Mouse (Mus musculus) MEL (cell line): ENCODE results near the gene Helz. TPM values are rescaled to one million over a fixed set of nuclear protein-coding genes. Genes with fewer than 3 reads are reported as not detected.

ENCODE experiments used
- DNase-seq: peaks from one replicate; pipeline ENCODE4 v3.0.0; 2011; ENCODE audit warnings: low read depth, low spot score
- H3K27ac ChIP-seq: 2 replicates; pipeline ENCODE4 v1.5.1; 2012; ENCODE audit warnings: low read depth, mild to moderate bottlenecking, control low read depth, low read length, moderate library complexity; ENCODE audit not compliant: control insufficient read depth
- H3K27me3 ChIP-seq, 2 experiments: fragments of 150-350 bp in 1 of 2; sonication (generic) in 1 of 2; 2 replicates each; pipeline ENCODE4 v1.6.1; 2012; ENCODE audit warnings: low read length in 2 of 2, mild to moderate bottlenecking in 2 of 2, improper control_type of control experiment in 1 of 2, moderate library complexity in 1 of 2; ENCODE audit not compliant: insufficient read depth in 2 of 2, control insufficient read depth in 1 of 2
- H3K36me3 ChIP-seq, 2 experiments: 2 replicates each; pipeline ENCODE4 v1.6.1; 2012 to 2014; ENCODE audit warnings: low read length in 2 of 2, improper control_type of control experiment in 1 of 2, inconsistent platforms in 1 of 2, mild to moderate bottlenecking in 1 of 2; ENCODE audit not compliant: insufficient read depth in 2 of 2, control insufficient read depth in 1 of 2
- H3K4me1 ChIP-seq, 2 experiments: fragments of 150-350 bp in 1 of 2; sonication (generic) in 1 of 2; 2 replicates each; pipeline ENCODE4 v1.6.1; 2012; ENCODE audit warnings: low read length in 2 of 2, improper control_type of control experiment in 1 of 2, mild to moderate bottlenecking in 1 of 2; ENCODE audit not compliant: insufficient read depth in 2 of 2, control insufficient read depth in 1 of 2
- H3K4me3 ChIP-seq, 2 experiments: fragments of 150-350 bp in 1 of 2; sonication (generic) in 1 of 2; 2 replicates each; pipeline ENCODE4 v1.5.1; 2012; ENCODE audit warnings: low read depth in 2 of 2, low read length in 2 of 2, mild to moderate bottlenecking in 2 of 2, moderate library complexity in 2 of 2, control low read depth in 1 of 2, improper control_type of control experiment in 1 of 2; ENCODE audit not compliant: control insufficient read depth in 1 of 2, insufficient read depth in 1 of 2
- H3K79me2 ChIP-seq: 2 replicates; pipeline ENCODE4 v1.6.1; 2012; ENCODE audit warnings: mild to moderate bottlenecking, low read length, moderate library complexity; ENCODE audit not compliant: control insufficient read depth, poor library complexity, insufficient read depth
- H3K9ac ChIP-seq: 2 replicates; pipeline ENCODE4 v1.6.1; 2012; ENCODE audit warnings: low read depth, mild to moderate bottlenecking, control low read depth, low read length, moderate library complexity; ENCODE audit not compliant: control insufficient read depth, poor library complexity, severe bottlenecking
- H3K9me3 ChIP-seq: fragments of 150-350 bp; sonication (generic); replicated peaks from 2 replicates; pipeline ENCODE4 v1.6.1; 2012; ENCODE audit warnings: mild to moderate bottlenecking, low read length, improper control_type of control experiment, moderate library complexity; ENCODE audit not compliant: insufficient read depth
- CHD1 ChIP-seq: IDR thresholded peaks from 2 replicates; pipeline ENCODE4 v1.6.1; 2012; ENCODE audit warnings: low read depth, mild to moderate bottlenecking, inconsistent platforms, low read length, improper control_type of control experiment
- CHD2 ChIP-seq: IDR thresholded peaks from 2 replicates; pipeline ENCODE4 v1.6.1; 2011; ENCODE audit warnings: low read length, improper control_type of control experiment
- CTCF ChIP-seq, 3 experiments: IDR thresholded peaks in 2 of 3; conservative IDR thresholded peaks in 1 of 3; 2 replicates each; pipeline ENCODE4 v1.5.1; 2011 to 2012; ENCODE audit warnings: low read length in 3 of 3, low read depth in 2 of 3, mild to moderate bottlenecking in 2 of 3, improper control_type of control experiment in 1 of 3, inconsistent platforms in 1 of 3, mixed read lengths in 1 of 3, moderate library complexity in 1 of 3; ENCODE audit not compliant: control insufficient read depth in 1 of 3, insufficient read depth in 1 of 3, poor library complexity in 1 of 3, severe bottlenecking in 1 of 3
- ETS1 ChIP-seq: IDR thresholded peaks from 2 replicates; pipeline ENCODE4 v1.6.1; 2012; ENCODE audit warnings: low read depth, mild to moderate bottlenecking, inconsistent platforms, low read length, improper control_type of control experiment, moderate library complexity
- GABPA ChIP-seq: IDR thresholded peaks from 2 replicates; pipeline ENCODE4 v1.6.1; 2012; ENCODE audit warnings: low read depth, mild to moderate bottlenecking, inconsistent platforms, low read length, improper control_type of control experiment, moderate library complexity
- HCFC1 ChIP-seq: IDR thresholded peaks from 2 replicates; pipeline ENCODE4 v1.6.1; 2012; ENCODE audit warnings: low read depth, mild to moderate bottlenecking, inconsistent platforms, low read length, improper control_type of control experiment, moderate library complexity
- KAT2A ChIP-seq: conservative IDR thresholded peaks from 2 replicates; pipeline ENCODE4 v1.6.1; 2012; ENCODE audit warnings: low read depth, low read length, improper control_type of control experiment, inconsistent platforms
- MAX ChIP-seq: IDR thresholded peaks from 2 replicates; pipeline ENCODE4 v1.6.1; 2011; ENCODE audit warnings: low read length, improper control_type of control experiment
- MAZ ChIP-seq: IDR thresholded peaks from 2 replicates; pipeline ENCODE4 v1.6.1; 2012; ENCODE audit warnings: low read depth, mild to moderate bottlenecking, inconsistent platforms, low read length, improper control_type of control experiment
- MEF2A ChIP-seq: IDR thresholded peaks from 2 replicates; pipeline ENCODE4 v1.6.1; 2014; ENCODE audit warnings: low read depth, mild to moderate bottlenecking, inconsistent platforms, low read length, improper control_type of control experiment; ENCODE audit not compliant: poor library complexity, insufficient replicate concordance, severe bottlenecking; ENCODE audit errors: extremely low read depth
- MXI1 ChIP-seq: IDR thresholded peaks from 2 replicates; pipeline ENCODE4 v1.6.1; 2011; ENCODE audit warnings: mild to moderate bottlenecking, low read depth, low read length, improper control_type of control experiment
- MYC ChIP-seq: IDR thresholded peaks from 2 replicates; pipeline ENCODE4 v1.6.1; 2011; ENCODE audit warnings: low read depth, mild to moderate bottlenecking, low read length, improper control_type of control experiment, moderate library complexity
- NELFE ChIP-seq: IDR thresholded peaks from 2 replicates; pipeline ENCODE4 v1.6.1; 2011; ENCODE audit warnings: low read depth, low read length, improper control_type of control experiment
- NRF1 ChIP-seq: IDR thresholded peaks from 2 replicates; pipeline ENCODE4 v1.6.1; 2014; ENCODE audit warnings: low read depth, mild to moderate bottlenecking, inconsistent platforms, low read length, improper control_type of control experiment, moderate library complexity; ENCODE audit not compliant: poor library complexity, insufficient read depth, severe bottlenecking
- POLR2A ChIP-seq, 2 experiments: IDR thresholded peaks; 2 replicates each; pipeline ENCODE4 v1.6.1; 2011 to 2012; ENCODE audit warnings: low read length in 2 of 2, mild to moderate bottlenecking in 2 of 2, control low read depth in 1 of 2, improper control_type of control experiment in 1 of 2, low read depth in 1 of 2, moderate library complexity in 1 of 2; ENCODE audit not compliant: control insufficient read depth in 1 of 2, insufficient read depth in 1 of 2, poor library complexity in 1 of 2
- POLR2AphosphoS2 ChIP-seq: IDR thresholded peaks from 2 replicates; pipeline ENCODE4 v1.6.1; 2011; ENCODE audit warnings: low read length, improper control_type of control experiment
- RCOR1 ChIP-seq: IDR thresholded peaks from 2 replicates; pipeline ENCODE4 v1.6.1; 2012; ENCODE audit warnings: low read depth, mild to moderate bottlenecking, inconsistent platforms, low read length, improper control_type of control experiment
- SIN3A ChIP-seq: IDR thresholded peaks from 2 replicates; pipeline ENCODE4 v1.6.1; 2012; ENCODE audit warnings: low read length, improper control_type of control experiment, inconsistent platforms
- SMC3 ChIP-seq: IDR thresholded peaks from 2 replicates; pipeline ENCODE4 v1.6.1; 2011; ENCODE audit warnings: low read depth, low read length, improper control_type of control experiment
- TBP ChIP-seq: IDR thresholded peaks from 2 replicates; pipeline ENCODE4 v1.8.0; 2011; ENCODE audit warnings: low read depth, low read length, improper control_type of control experiment
- TCF12 ChIP-seq: IDR thresholded peaks from 2 replicates; pipeline ENCODE4 v1.6.1; 2014; ENCODE audit warnings: low read depth, mild to moderate bottlenecking, inconsistent platforms, low read length, improper control_type of control experiment, moderate library complexity
- UBTF ChIP-seq: IDR thresholded peaks from 2 replicates; pipeline ENCODE4 v1.6.1; 2012; ENCODE audit warnings: low read depth, mild to moderate bottlenecking, inconsistent platforms, low read length, improper control_type of control experiment, moderate library complexity, borderline replicate concordance; ENCODE audit not compliant: insufficient read depth
- USF2 ChIP-seq, 2 experiments: IDR thresholded peaks; 2 replicates each; pipeline ENCODE4 v1.6.1; 2011 to 2012; ENCODE audit warnings: improper control_type of control experiment in 2 of 2, low read length in 2 of 2, borderline replicate concordance in 1 of 2, inconsistent platforms in 1 of 2, low read depth in 1 of 2, mild to moderate bottlenecking in 1 of 2; ENCODE audit not compliant: insufficient read depth in 1 of 2
- ZC3H11A ChIP-seq: IDR thresholded peaks from 2 replicates; pipeline ENCODE4 v1.6.1; 2012; ENCODE audit warnings: low read depth, mild to moderate bottlenecking, inconsistent platforms, low read length, improper control_type of control experiment
- ZMIZ1 ChIP-seq: IDR thresholded peaks from 2 replicates; pipeline ENCODE4 v1.6.1; 2012; ENCODE audit warnings: low read depth, mild to moderate bottlenecking, inconsistent platforms, low read length, improper control_type of control experiment, moderate library complexity
- ZNF384 ChIP-seq: IDR thresholded peaks from 2 replicates; pipeline ENCODE4 v1.6.1; 2012; ENCODE audit warnings: low read depth, mild to moderate bottlenecking, inconsistent platforms, low read length, improper control_type of control experiment
- polyA plus RNA-seq, 2 experiments: library from polyadenylated mRNA; stranded (reverse) in 1 of 2; unstranded in 1 of 2; fragments of >175 nt in 1 of 2; fragments of >200 nt in 1 of 2; gene quantifications; 2 replicates each; pipeline versions ENCODE4 v1.2.1 to v1.2.4; 2012; ENCODE audit warnings: low replicate concordance in 2 of 2, low read depth in 1 of 2; ENCODE audit not compliant: insufficient read length in 2 of 2, insufficient read depth in 1 of 2, missing spikeins in 1 of 2
- total RNA-seq: library from RNA; depleted of rRNA; stranded (reverse); fragments of 300-350 nt; gene quantifications from 2 replicates; pipeline ENCODE4 v1.2.3, GENCODE M21; 2012; rRNA removed

The Helz gene
- total RNA-seq (15.1 and 16.0 TPM in 2 replicates), polyA plus RNA-seq (10 to 100 TPM; 39.9 to 41.0 TPM)

DNA sequence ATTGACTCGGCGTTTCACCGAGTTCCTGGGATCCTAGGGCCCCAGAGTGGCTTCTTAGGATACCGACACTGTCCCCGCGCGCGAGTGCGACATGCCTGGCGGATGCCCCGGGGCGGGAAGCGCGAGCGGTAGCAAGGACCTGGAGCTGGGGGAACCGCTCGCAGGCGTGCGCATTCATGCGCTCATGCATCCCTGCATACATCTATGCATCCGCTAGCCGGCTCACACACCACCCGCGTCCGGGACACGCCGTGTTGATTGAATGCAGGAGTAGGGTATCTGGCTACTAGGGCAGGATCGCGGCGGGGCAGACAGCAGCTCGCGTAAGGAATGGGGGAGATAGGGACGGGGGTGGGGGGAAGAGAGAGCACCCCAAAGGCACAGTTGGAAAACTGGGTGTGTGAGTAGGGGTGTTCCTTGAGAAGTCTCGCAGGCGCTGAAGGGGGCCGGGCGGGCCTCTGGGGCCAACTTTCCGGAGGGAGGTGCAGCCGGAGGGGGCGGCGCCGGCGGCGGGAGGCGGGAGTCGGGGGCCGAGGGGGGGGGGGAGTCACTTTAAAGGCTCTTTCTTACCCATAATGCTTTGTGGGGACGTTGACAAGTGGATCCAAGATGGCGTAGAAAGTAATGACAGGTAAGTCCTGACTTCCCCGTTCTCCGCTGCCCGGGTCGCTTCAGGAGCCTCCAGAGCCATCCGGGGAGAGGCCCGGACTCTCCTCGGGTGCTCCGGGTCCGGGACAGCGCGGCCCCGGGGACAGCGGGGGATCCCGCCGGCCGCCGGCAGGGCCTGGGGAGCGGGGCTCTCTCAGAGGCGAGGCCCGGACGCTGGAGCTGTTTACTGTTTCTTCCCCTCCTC lies at the start of gene Helz:
TSS of gene Helz (plus strand) at position 580 of the 853 bp plus-strand sequence.
- peaks cover 9% of the 10 kb centered on the region for H3K79me2 ChIP-seq
- peaks cover 0 to 8% of the 10 kb centered on the region in 2 experiments; a peak in 3 of 4 replicates for H3K36me3 ChIP-seq
- DNase-seq, result peak; percentile 96
- H3K9me3 ChIP-seq, result no peaks in the 10 kb centered on the region
- peak within 1 kb of the TSS; percentile 95 for H3K9ac ChIP-seq
- H3K4me3 ChIP-seq, result peak within 1 kb of the TSS; percentile 94 to 99
- peak within 1 kb of the TSS; percentile 55 for H3K27ac ChIP-seq
- H3K27me3 ChIP-seq, result peaks cover 0 to 4% of the 10 kb centered on the region in 2 experiments; a peak in 1 of 4 replicates
- H3K4me1 ChIP-seq, result no peaks in the 10 kb centered on the region
- no peak for TF ChIP-seq ZC3H11A
- TF ChIP-seq USF2 (IDR thresholded peaks at IDR 0.05; ENCODE audit: borderline replicate concordance in 1 of 2, insufficient read depth in 1 of 2, low read depth in 1 of 2, low read length in 2 of 2), result no peak
- peak; percentile 82 for TF ChIP-seq MAZ
- no peak for TF ChIP-seq MEF2A
- TF ChIP-seq MAX, result no peak; the same call in 1 of the 2 replicates
- peak; percentile 50 to 79; a peak in 3 of 4 replicates for TF ChIP-seq POLR2A (IDR thresholded peaks at IDR 0.05; ENCODE audit: control insufficient read depth in 1 of 2, insufficient read depth in 1 of 2, low read depth in 1 of 2, low read length in 2 of 2, poor library complexity in 1 of 2)
- TF ChIP-seq MXI1, result peak; percentile 54
- no peak for TF ChIP-seq SMC3
- 0 out of 2 replicates have a peak, but pooled peaks have one; percentile 11 for TF ChIP-seq RCOR1
- TF ChIP-seq NELFE, result peak; percentile 82
- no peak for TF ChIP-seq CHD2
- TF ChIP-seq MYC, result no peak
- no peak for TF ChIP-seq ZNF384
- no peak; the same call in 1 of the 2 replicates for TF ChIP-seq KAT2A
- peak; percentile 60 for TF ChIP-seq TCF12
- peak; percentile 80 for TF ChIP-seq TBP
- TF ChIP-seq ZMIZ1, result peak; percentile 63; the same call in 1 of the 2 replicates
- TF ChIP-seq SIN3A, result peak; percentile 65
- no peak for TF ChIP-seq ETS1
- no peak for TF ChIP-seq UBTF
- TF ChIP-seq POLR2AphosphoS2, result no peak
- peak; percentile 76 for TF ChIP-seq HCFC1
- TF ChIP-seq GABPA, result no peak
- TF ChIP-seq CTCF (IDR thresholded peaks at IDR 0.05 in 2 of 3, conservative IDR thresholded peaks at IDR 0.05 in 1 of 3; ENCODE audit: control insufficient read depth in 1 of 3, insufficient read depth in 1 of 3, low read depth in 2 of 3, low read length in 3 of 3, poor library complexity in 1 of 3, severe bottlenecking in 1 of 3), result no peak
- TF ChIP-seq NRF1, result no peak
- TF ChIP-seq CHD1, result 0 out of 2 replicates have a peak, but pooled peaks have one; percentile 68
